Mouse (Mus musculus) heart, adult 8-10 months (tissue): Measurements from ENCODE around the gene Gm4559. TPM values are rescaled to one million over a fixed set of nuclear protein-coding genes. Genes with fewer than 3 reads are reported as not detected.
"Not testable (repeated sequence)": the region's sequence is repeated elsewhere in the genome, so short reads cannot be mapped to it uniquely, and the experiment has no call there.

ENCODE experiments used
- DNase-seq: peaks from one replicate; pipeline ENCODE4 v3.0.0; 2022; ENCODE audit warnings: low spot score
- total RNA-seq, 4 experiments: library from RNA; stranded (reverse); gene quantifications; 2 replicates each; pipeline ENCODE4 v1.2.4; 2022

Gm4559 gene
- total RNA-seq = not detected

GRCm38 (mm10) chr7:142274263-142274662 is at the start of gene Gm4559:
TSS of gene Gm4559 (minus strand) at chr7:142274363.
- DNase-seq = not testable (repeated sequence)

GRCm38 (mm10) chr7:142323396-142324117 is 49.4 kb upstream of the Gm4559 start:
- no peak for DNase-seq

GRCm38 (mm10) chr7:142322641-142323040 is 48.5 kb upstream of the Gm4559 start:
- no peak for DNase-seq

- not testable (repeated sequence) for DNase-seq
These were observed 47.6 kb upstream of the Gm4559 start for GRCm38 (mm10) chr7:142321637-142322306.

GRCm38 (mm10) chr7:142320906-142321305 is 46.7 kb upstream of the Gm4559 start:
- DNase-seq = no peak

GRCm38 (mm10) chr7:142319124-142319523 is 45.0 kb upstream of the Gm4559 start:
- no peak for DNase-seq

GRCm38 (mm10) chr7:142317216-142317615 is 43.1 kb upstream of the Gm4559 start:
- DNase-seq = no peak

GRCm38 (mm10) chr7:142316558-142316957 is 42.4 kb upstream of the Gm4559 start:
- peak; percentile 38 for DNase-seq

GRCm38 (mm10) chr7:142314600-142315285 is 40.6 kb upstream of the Gm4559 start:
- no peak for DNase-seq

- not testable (repeated sequence) for DNase-seq
These were observed 29.8 kb upstream of the Gm4559 start for GRCm38 (mm10) chr7:142303929-142304328.

- DNase-seq = no peak
These were observed 29.1 kb upstream of the Gm4559 start, which contains the start of gene Krtap5-4 for GRCm38 (mm10) chr7:142303249-142303648. TSS of gene Krtap5-4 (plus strand) at chr7:142303549.

GRCm38 (mm10) chr7:142297018-142297417 is 22.9 kb upstream of the Gm4559 start, which contains the start of gene Krtap5-1:
TSS of gene Krtap5-1 (minus strand) at chr7:142297118.
- DNase-seq = not testable (repeated sequence)

- not testable (repeated sequence) for DNase-seq
These were observed 21.9 kb upstream of the Gm4559 start for GRCm38 (mm10) chr7:142296108-142296507.

- no peak for DNase-seq
These were observed 21.3 kb upstream of the Gm4559 start for GRCm38 (mm10) chr7:142295418-142295817.

- DNase-seq = not testable (repeated sequence)
These were observed 19.7 kb upstream of the Gm4559 start for GRCm38 (mm10) chr7:142293851-142294250.

GRCm38 (mm10) chr7:142285910-142286612 is 11.9 kb upstream of the Gm4559 start:
- DNase-seq = not testable (repeated sequence)

GRCm38 (mm10) chr7:142285130-142285835 is 11.1 kb upstream of the Gm4559 start:
- DNase-seq = no peak

- peak; percentile 91 for DNase-seq
These were observed 10.5 kb upstream of the Gm4559 start for GRCm38 (mm10) chr7:142284615-142285080.

GRCm38 (mm10) chr7:142284023-142284591 is 9.9 kb upstream of the Gm4559 start:
- DNase-seq = peak; percentile 55

- not testable (repeated sequence) for DNase-seq
These were observed 8.7 kb upstream of the Gm4559 start for GRCm38 (mm10) chr7:142282847-142283246.
